Mouse (Mus musculus) liver, adult 2 months (tissue): Measurements from ENCODE around the gene Ifna14. TPM values are rescaled to one million over a fixed set of nuclear protein-coding genes. Genes with fewer than 3 reads are reported as not detected.
"Not testable (repeated sequence)": the region's sequence is repeated elsewhere in the genome, so short reads cannot be mapped to it uniquely, and the experiment has no call there.

Source experiments
- DNase-seq: peaks from one replicate; pipeline ENCODE4 v3.0.0-alpha.2; 2011; ENCODE audit warnings: low read depth, low spot score; ENCODE audit errors: extremely low read depth
- H3K27ac ChIP-seq: fragments of 200-500 bp; replicated peaks from 2 replicates; pipeline ENCODE4 v1.5.1; 2012; ENCODE audit warnings: low read depth, mild to moderate bottlenecking, control low read depth, inconsistent platforms, low read length; ENCODE audit not compliant: insufficient read depth
- H3K27me3 ChIP-seq: fragments of 200-500 bp; 2 replicates; pipeline ENCODE4 v1.6.1; 2012; ENCODE audit warnings: mild to moderate bottlenecking, moderate library complexity, low read length, inconsistent platforms; ENCODE audit not compliant: control insufficient read depth, insufficient read depth
- H3K36me3 ChIP-seq: fragments of 200-500 bp; 2 replicates; pipeline ENCODE4 v1.6.1; 2012; ENCODE audit warnings: low read length, inconsistent platforms; ENCODE audit not compliant: control insufficient read depth, insufficient read depth
- H3K4me1 ChIP-seq: fragments of 200-500 bp; 2 replicates; pipeline ENCODE4 v1.6.1; 2011; ENCODE audit warnings: low read length; ENCODE audit not compliant: control insufficient read depth, insufficient read depth
- H3K4me3 ChIP-seq: fragments of 200-500 bp; 2 replicates; pipeline ENCODE4 v1.5.1; 2011; ENCODE audit warnings: low read depth, mild to moderate bottlenecking, control low read depth, low read length, moderate library complexity; ENCODE audit not compliant: insufficient read depth
- H3K79me2 ChIP-seq: fragments of 200-500 bp; 2 replicates; pipeline ENCODE4 v1.6.1; 2012; ENCODE audit warnings: inconsistent platforms, mild to moderate bottlenecking, low read length, moderate library complexity; ENCODE audit not compliant: control insufficient read depth, insufficient read depth
- H3K9ac ChIP-seq: fragments of 200-500 bp; 2 replicates; pipeline ENCODE4 v1.6.1; 2012; ENCODE audit warnings: low read depth, mild to moderate bottlenecking, control low read depth, inconsistent platforms, low read length
- CTCF ChIP-seq: fragments of 200-500 bp; IDR thresholded peaks from 2 replicates; pipeline ENCODE4 v1.5.1; 2011; ENCODE audit warnings: low read depth, low read length, control low read depth
- POLR2A ChIP-seq: fragments of 200-500 bp; IDR thresholded peaks from 2 replicates; pipeline ENCODE4 v1.6.1; 2011; ENCODE audit warnings: low read length, control low read depth; ENCODE audit not compliant: insufficient read depth; ENCODE audit errors: extremely low read depth
- WGBS: fragments of 180-500 bp; shearing (Covaris S2); methylation state at CpG from one replicate; pipeline ENCODE4 v1.1.7; 2018; 5-methylcytosine and 5-hydroxymethylcytosine counted together
- polyA plus RNA-seq: library from polyadenylated mRNA; depleted of rRNA; stranded (reverse); fragments of >200 nt; gene quantifications from 2 replicates; pipeline ENCODE4 v1.2.3, GENCODE M21; 2012; rRNA removed
- total RNA-seq: library from RNA; depleted of rRNA; stranded (reverse); fragments of >200 nt; gene quantifications from 2 replicates; pipeline ENCODE4 v1.2.3, GENCODE M21; 2014; rRNA removed

The Ifna14 gene
- total RNA-seq: not detected in 2 replicates
- not detected in 2 replicates for polyA plus RNA-seq

DNA sequence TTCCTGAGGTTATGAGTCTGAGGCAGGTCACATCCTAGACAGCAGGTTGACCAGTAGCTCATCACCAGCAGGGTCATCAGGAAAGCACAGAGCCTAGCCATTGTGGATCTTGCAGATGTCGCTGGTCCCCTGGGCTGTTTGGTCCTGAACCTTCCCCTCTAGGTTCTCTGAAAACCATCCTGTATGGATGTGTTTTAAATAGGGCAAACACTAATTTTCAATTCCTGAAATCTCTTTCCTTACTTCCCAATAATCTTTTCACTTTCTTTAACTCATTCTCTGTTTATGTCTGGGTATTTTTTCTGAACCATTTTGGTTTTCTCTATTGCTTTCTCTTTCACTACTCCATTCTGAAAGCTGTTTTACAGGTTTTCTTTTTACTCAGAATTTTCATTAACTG, at the start of gene Ifna14:
TSS of gene Ifna14 (minus strand) at position 101 of the 400 bp plus-strand sequence.
- TF ChIP-seq POLR2A (no peak), CTCF (no peak)
- Histone ChIP-seq H3K4me3 (no peak within 1 kb of the TSS), H3K36me3 (no peaks in the 10 kb centered on the region), H3K79me2 (no peaks in the 10 kb centered on the region), H3K4me1 (no peaks in the 10 kb centered on the region), H3K27ac (no peak within 1 kb of the TSS), H3K9ac (no peak within 1 kb of the TSS), H3K27me3 (no peaks in the 10 kb centered on the region)
- 87% methylated on average over 1 of the region's 1 CpGs for WGBS
- DNase-seq: no peak

DNA sequence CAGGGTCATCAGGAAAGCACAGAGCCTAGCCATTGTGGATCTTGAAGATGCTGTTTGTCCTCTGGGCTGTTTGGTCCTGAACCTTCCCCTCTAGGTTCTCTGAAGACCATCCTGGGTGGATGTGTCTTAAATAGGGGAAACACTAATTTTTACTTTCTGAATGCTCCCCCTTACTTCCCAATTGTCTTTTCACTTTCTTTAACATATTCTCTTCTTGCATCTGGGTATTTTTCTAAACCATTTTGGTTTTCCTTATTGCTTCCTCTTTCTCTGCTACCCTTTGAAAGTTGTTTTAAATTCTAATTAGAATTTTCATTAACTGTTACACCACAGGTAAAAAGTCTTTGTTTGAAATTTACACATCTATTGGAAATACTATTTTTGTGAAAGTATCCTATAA, 31.7 kb upstream of the Ifna14 start, which contains the start of gene Ifna12:
TSS of gene Ifna12 (minus strand) at position 101 of the 400 bp plus-strand sequence.
- Histone ChIP-seq H3K9ac (no peak within 1 kb of the TSS), H3K27ac (no peak within 1 kb of the TSS), H3K27me3 (no peaks in the 10 kb centered on the region), H3K4me1 (no peaks in the 10 kb centered on the region), H3K79me2 (no peaks in the 10 kb centered on the region), H3K4me3 (no peak within 1 kb of the TSS), H3K36me3 (no peaks in the 10 kb centered on the region)
- DNase-seq: no peak
- TF ChIP-seq POLR2A (no peak), CTCF (no peak)

DNA sequence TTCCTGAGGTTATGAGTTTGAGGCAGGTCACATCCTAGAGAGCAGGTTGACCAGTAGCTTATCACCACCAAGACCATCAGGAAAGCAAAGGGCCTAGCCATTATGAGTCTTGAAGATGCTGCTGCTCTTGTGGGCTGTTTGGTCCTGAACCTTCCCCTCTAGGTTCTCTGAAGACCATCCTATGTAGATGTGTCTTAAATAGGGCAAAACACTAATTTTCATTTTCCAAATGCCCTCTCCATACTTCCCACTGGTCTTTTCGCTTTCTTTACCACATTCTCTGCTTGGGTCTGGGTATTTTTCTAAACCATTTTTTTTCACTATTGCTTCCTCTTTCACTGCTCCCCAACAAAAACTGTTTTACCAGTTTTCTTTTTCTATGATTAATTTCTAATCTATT, 20.7 kb upstream of the Ifna14 start, which contains the start of gene Ifna9:
TSS of gene Ifna9 (minus strand) at position 101 of the 400 bp plus-strand sequence.
- no peak within 1 kb of the TSS for H3K4me3 ChIP-seq
- DNase-seq: no peak
- H3K36me3 ChIP-seq: no peaks in the 10 kb centered on the region
- no peak within 1 kb of the TSS for H3K9ac ChIP-seq
- WGBS: 77% methylated on average over 1 of the region's 1 CpGs
- TF ChIP-seq POLR2A: no peak
- TF ChIP-seq CTCF: no peak
- no peaks in the 10 kb centered on the region for H3K79me2 ChIP-seq
- H3K27me3 ChIP-seq: no peaks in the 10 kb centered on the region
- no peaks in the 10 kb centered on the region for H3K4me1 ChIP-seq
- no peak within 1 kb of the TSS for H3K27ac ChIP-seq

DNA sequence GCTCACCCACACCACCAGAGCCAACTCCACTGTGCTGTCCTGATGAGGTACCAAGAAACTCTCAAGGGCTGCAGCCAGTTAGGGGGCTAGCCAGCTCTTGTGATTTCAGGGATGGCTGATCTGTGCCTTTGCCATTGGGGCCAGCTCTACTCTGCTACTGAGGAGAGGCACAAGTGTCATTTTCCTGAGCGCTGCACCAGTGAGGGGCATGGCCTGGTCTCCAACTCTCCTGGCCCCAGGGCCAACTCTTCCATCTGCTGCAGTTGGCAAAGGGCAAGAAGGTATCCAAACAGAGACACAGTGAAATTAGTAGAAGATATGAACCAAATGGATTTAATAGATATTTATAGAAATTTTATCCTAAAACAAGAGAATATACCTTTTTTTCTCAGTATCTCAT, 9.8 kb downstream of the Ifna14 start:
- no peaks in the 10 kb centered on the region for H3K79me2 ChIP-seq
- no peak overlapping the region for H3K27ac ChIP-seq
- no peaks in the 10 kb centered on the region for H3K4me1 ChIP-seq
- WGBS: 95% methylated on average over 1 of the region's 1 CpGs
- TF ChIP-seq CTCF: no peak
- no peak for TF ChIP-seq POLR2A
- H3K9ac ChIP-seq: no peak overlapping the region
- DNase-seq: no peak
- no peaks in the 10 kb centered on the region for H3K27me3 ChIP-seq
- no peak overlapping the region for H3K4me3 ChIP-seq
- H3K36me3 ChIP-seq: no peaks in the 10 kb centered on the region

DNA sequence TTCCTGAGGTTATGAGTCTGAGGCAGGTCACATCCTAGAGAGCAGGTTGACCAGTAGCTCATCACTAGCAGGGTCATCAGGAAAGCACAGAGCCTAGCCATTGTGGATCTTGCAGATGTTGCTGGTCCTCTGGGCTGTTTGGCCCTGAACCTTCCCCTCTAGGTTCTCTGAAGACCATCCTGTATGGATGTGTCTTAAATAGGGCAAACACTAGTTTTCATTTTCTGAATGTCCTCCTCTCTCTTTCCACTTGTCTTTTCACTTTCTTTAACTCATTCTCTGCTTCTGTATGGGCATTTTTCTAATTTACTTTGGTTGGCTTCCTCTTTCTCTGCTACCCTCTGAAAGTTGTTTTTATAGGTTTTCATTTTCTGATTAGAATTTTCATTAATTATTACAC, 13.5 kb downstream of the Ifna14 start, which contains the start of gene Ifna15:
TSS of gene Ifna15 (minus strand) at position 101 of the 400 bp plus-strand sequence.
- not testable (repeated sequence) for H3K4me3 ChIP-seq, H3K27ac ChIP-seq

DNA sequence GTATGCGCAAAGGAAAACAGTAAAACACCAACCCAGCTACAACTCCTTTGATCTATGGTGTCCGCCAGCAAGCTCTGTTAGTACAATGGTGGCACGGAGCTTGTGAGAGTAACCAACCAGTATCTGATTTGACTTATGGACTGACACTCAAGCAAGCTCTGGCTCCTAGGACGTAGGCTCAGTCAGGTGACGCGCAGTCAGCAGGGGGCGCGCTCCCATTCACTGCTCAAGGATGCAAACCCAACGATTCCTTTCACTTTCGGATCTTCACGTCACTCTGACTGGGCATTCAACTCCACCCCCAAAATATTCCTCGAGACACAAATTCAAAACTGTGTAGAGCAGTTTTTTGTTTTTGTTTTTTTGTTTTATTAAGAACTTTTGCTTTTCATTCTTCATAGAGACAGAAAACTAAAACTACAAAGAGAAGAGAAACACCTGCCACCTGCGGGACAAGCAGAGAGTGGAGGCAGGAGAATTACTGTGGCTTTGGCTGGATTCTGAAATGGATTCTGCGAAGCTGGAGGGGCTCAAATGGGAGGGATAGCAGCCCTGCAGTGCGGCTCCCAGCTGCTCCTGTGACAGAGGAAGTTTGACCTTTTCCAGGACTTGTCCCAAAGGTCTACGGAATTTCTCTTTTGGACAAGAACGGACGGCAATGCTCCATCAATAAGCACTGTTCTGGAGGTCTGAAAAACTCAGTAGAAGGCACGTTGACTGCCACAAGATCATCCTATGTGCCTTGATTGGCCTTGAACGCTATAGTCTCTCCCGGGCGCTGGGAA, 21.2 kb downstream of the Ifna14 start:
- peak; percentile 87 for DNase-seq
- H3K9ac ChIP-seq: peak overlapping the region; percentile 17; the same call in 1 of the 2 replicates

More for the DNA sequence above, 13.5 kb downstream of the Ifna14 start, which contains the start of gene Ifna15:
- H3K9ac ChIP-seq, H3K4me1 ChIP-seq, H3K36me3 ChIP-seq, H3K79me2 ChIP-seq, DNase-seq, H3K27me3 ChIP-seq: not testable (repeated sequence)

More for the DNA sequence above, 21.2 kb downstream of the Ifna14 start:
- Histone ChIP-seq H3K79me2 (no peaks in the 10 kb centered on the region), H3K4me3 (peak overlapping the region; percentile 40), H3K36me3 (no peaks in the 10 kb centered on the region), H3K27me3 (no peaks in the 10 kb centered on the region), H3K4me1 (peaks cover 2% of the 10 kb centered on the region; the same call in 1 of the 2 replicates), H3K27ac (no peak overlapping the region)
- 16% methylated on average over 22 of the region's 22 CpGs for WGBS
- TF ChIP-seq CTCF (peak; percentile 97), POLR2A (no peak)
